Mouse (Mus musculus) adrenal gland, postnatal 4 days (tissue): ENCODE data around the gene Spc24. TPM values are rescaled to one million over a fixed set of nuclear protein-coding genes. Genes with fewer than 3 reads are reported as not detected.
"Not testable (repeated sequence)": the region's sequence is repeated elsewhere in the genome, so short reads cannot be mapped to it uniquely, and the experiment has no call there.

Experiments used
- DNase-seq, 2 experiments: peaks; one replicate each; pipeline ENCODE4 v3.0.0; 2021 to 2022; ENCODE audit warnings: low spot score in 2 of 2, mixed read lengths in 2 of 2
- total RNA-seq, 2 experiments: library from RNA; stranded (reverse); gene quantifications; 2 replicates each; pipeline ENCODE4 v1.2.3; 2021

Spc24 gene
- total RNA-seq, 2 experiments from 2014 or later = 19.6 to 22.8 TPM

DNA sequence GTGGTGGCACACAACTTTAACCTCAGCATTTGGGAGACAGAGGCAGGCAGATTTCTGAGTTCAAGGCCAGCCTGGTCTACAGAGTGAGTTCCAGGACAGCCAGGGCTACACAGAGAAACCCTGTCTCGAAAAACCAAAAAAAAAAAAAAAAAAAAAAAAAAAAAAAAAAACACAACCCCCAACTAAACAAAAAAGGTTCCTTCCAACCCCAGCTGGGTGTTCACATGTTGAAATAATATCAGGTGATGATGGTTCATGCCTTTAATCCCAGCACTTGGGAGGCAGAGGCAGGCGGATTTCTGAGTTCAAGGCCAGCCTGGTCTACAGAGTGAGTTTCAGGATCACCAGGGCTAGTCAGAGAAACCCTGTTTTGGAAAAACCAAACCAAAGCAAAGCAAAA, 26.2 kb upstream of the Spc24 start:
- not testable (repeated sequence) for DNase-seq

GRCm38 (mm10) chr9:21784517-21785307, 24.6 kb upstream of the Spc24 start:
- no peak for DNase-seq

DNA sequence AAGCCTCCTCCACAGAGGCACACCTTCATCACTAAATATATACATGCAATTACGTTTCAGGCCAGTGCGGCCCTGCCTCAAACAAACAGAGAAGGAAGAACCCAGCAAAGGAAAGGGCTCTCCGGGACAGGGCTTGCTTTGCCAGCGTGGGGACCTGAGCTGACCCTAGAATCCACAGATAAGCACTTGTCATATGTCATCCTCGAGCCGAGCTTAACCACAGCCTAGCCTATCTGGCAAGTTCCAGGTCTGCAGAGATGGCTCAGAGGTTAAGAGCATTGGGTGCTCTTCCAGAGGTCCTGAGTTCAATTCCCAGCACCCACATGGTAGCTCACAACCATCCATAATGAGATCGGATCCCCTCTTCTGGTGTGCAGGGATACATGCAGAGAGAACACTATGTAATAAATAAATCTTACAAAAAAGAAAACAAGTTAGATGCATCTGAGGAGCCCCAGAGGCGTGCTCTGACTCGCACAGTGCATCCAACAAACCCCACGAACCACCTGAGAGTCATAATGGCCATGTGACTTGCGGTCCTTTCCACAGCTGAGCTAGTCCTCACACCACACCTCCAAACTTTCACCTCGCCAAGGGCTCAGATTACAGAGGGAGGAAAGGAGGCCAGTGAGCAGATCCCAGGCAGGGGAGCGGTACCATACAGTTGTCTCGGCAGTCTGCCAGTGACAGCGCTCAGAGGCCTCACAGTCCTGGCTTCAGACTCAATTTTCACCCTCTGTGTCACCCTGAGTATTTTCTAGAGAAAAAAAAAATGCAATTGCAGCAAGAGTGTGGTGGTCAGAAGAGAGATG, 21.8 kb upstream of the Spc24 start:
- DNase-seq = no peak

DNA sequence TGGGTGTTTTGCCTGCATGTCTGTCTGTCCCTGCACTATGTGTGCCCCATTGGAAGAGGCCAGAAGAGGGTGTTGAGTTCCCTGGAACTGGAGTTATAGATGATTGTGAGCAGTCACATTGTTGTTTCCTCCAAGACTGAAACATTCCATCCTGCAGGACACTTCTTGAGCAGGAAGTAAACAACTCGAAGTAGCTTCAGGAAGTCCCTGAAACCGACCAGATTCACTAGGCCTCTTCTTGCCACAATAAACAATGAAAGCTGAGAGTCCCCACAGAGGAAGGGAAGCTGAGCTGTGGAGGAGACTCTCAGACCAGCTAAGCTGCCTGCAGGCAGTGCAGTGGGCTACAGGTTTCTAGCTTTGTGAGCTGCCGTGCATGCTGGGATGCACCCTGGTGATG, 17.6 kb upstream of the Spc24 start:
- DNase-seq = no peak

DNA sequence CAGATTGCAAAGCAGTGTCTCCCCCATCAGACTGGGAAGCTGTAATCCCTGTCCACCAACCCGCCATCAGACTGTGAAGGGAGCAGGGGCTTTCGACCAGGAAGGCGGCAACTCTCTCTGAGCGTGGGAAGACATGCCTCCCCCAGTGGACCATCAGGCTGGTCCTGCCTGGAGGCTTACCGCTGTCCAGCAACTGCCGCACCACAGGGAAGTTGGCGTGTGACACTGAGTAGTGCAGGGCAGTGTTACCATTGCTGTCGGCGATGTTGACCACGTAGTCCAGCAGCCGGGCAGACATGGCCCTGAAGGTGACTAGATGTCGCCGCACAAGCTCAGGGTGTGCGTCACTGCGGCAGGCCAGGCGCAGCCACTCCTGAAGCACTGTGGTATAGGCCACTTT, 14.2 kb upstream of the Spc24 start:
- DNase-seq = no peak

GRCm38 (mm10) chr9:21773396-21773795, 13.3 kb upstream of the Spc24 start:
- not testable (repeated sequence) for DNase-seq

GRCm38 (mm10) chr9:21769558-21770183, 9.6 kb upstream of the Spc24 start:
- DNase-seq = no peak

DNA sequence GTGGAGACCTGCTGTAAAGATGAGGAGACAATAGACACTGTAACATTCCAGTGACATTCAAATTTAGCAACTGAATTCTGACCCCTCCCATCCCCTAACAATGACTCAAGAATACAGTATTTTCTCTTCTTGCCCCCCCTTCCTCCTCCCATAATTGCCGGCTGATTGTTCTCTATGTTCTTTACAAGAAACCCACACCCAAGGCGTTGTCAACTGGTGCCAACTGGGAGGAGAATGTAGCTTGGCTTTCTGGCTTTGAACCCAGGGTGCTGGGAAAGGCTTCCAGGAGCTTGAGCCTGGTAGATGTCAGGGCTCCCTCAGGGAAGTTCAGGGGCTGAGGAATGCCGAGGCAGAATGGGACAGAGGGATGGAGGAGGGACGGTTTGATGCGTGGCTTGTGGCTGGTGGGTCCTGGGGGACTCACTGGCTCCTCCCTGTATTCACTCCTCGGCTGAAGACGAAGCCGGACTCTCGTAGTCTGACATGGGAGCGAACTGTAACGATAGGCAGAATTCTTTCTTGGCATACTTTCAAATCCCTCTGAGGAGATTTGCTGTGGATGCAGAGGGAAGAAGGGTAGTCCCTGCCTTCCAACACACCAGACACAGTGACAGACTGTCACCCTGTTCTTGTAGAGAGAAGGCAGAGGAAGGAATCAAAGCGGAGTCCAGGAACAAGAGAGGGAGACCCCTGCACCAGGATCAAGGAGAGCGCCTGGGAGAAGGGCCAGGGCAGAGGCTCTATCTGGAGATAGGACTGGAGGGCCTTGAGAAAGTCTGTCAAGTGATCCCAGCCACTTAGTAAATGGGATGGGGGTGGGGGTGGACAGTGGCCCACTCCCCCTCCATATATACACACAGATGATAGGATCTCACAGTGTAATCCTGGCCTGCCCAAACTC, 8.7 kb upstream of the Spc24 start:
- DNase-seq = no peak

- no peak for DNase-seq
Observed at GRCm38 (mm10) chr9:21767896-21768295, 7.8 kb upstream of the Spc24 start.

- no peak for DNase-seq
Observed at GRCm38 (mm10) chr9:21764084-21764999, 4.2 kb upstream of the Spc24 start.

- no peak for DNase-seq
Observed at GRCm38 (mm10) chr9:21762135-21762534, 2.0 kb upstream of the Spc24 start.

GRCm38 (mm10) chr9:21759718-21760117, 385 bp downstream of the Spc24 start:
- no peak for DNase-seq

- DNase-seq = no peak
Observed at GRCm38 (mm10) chr9:21758576-21759529, 1.2 kb downstream of the Spc24 start.

DNA sequence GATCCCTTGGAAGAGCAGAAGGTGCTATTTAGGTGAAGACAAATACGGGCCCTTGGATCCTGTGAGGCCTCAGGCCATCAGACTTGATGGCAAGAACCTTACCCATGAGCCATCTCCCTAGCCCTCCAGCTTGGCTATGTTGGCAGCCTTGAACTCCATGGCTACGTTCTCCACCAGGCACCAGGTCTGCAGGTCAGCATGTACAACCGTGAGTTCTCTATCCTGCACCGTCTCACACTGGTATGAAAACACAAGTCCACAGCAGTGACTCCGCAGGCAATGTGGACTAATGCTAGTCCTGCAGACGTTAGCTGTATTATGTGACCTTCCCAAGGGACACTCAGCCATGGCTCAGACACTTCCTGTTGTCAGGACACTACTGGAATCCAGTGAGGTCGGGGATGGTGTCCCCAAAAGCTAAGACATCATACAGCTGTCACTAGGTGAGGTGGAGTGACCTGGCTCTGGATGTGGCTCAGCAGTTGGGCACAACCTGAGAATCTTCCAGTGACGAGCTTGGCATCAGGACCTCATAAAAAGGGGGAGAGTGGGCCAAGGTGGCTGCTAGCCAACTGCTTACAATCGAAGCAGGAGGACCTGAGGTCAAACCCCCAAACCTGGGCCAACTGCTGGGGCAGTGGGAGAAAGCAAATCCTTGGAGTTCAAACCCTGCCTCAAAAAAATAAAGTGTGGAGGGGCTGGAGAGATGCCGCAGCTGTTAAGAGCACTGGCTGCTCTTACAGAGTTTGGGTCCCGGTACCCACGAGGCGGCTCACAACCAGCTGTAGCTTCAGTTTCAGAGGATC, 5.4 kb downstream of the Spc24 start:
- DNase-seq = no peak

- peak in 1 of 2 experiments; percentile 52 for DNase-seq
Observed at GRCm38 (mm10) chr9:21754003-21754402, 6.1 kb downstream of the Spc24 start.

DNA sequence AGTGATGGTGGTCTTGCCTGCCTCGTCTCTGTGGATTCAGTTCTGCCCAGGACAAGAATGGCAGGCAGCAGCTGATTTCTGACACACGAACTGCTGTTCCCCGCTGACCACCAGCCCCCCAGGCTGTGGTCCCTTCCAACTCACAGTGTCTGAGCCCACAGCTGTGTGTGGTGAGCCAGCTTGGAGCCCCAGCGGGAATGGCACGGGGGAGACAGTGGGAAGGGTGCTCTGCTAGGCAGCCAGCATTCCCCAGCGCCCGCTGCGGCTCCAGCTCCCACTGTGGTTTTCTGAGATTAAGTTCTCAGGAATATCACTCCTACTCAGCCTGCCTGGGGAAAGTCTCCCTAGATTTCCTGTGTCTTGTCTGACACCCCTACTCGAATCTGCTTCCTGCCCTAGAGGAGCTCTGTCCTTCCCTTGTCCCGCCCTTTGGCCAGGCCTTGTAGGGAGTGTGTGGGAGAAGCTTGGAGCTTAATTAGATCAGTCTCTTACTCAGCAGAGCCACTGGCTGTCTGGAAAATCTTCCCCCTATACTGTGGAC, 7.8 kb downstream of the Spc24 start:
- no peak for DNase-seq

DNA sequence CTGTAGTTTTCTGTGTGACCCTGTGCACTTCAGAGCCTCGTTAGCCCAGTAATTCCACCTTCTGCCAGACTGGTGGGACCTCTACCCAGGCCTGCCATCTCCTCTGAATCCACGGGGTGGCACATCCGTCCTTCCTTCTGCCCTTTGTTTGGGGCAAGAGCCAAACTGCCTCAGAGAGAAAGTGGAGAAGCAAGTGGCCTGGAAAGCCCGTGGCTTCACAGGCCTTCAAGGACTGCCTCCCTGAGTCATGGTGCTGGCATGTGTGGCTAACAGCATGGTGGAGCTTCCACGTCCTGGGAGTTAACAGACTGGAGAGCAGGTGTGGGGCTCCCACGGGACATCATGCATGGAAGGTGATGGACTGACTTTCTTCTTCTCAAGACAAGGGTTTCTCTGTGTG, 8.8 kb downstream of the Spc24 start:
- no peak for DNase-seq

- no peak for DNase-seq
Observed at GRCm38 (mm10) chr9:21750370-21750769, 9.7 kb downstream of the Spc24 start.
